Mouse (Mus musculus) kidney, embryonic 15.5 days (tissue): ENCODE data around the gene Aldh1a2. TPM values are rescaled to one million over a fixed set of nuclear protein-coding genes. Genes with fewer than 3 reads are reported as not detected.

Experiments
- ATAC-seq: fragments of 200-750 bp; cut with Nextera tagmentation; replicated peaks from 2 replicates; pipeline ENCODE4 v1.8.0; 2017; ENCODE audit warnings: moderate TSS enrichment; ENCODE audit not compliant: low FRiP score
- H3K27ac ChIP-seq: fragments of 300-500 bp; sonication (generic); 2 replicates; pipeline ENCODE4 v1.5.1; 2015; ENCODE audit warnings: mild to moderate bottlenecking, inconsistent platforms
- H3K27me3 ChIP-seq: fragments of 300-500 bp; sonication (generic); 2 replicates; pipeline ENCODE4 v1.6.1; 2015; ENCODE audit warnings: inconsistent platforms
- H3K36me3 ChIP-seq: fragments of 300-500 bp; sonication (generic); 2 replicates; pipeline ENCODE4 v1.6.1; 2015; ENCODE audit warnings: inconsistent platforms
- H3K4me1 ChIP-seq: fragments of 300-500 bp; sonication (generic); 2 replicates; pipeline ENCODE4 v1.6.1; 2015; ENCODE audit warnings: inconsistent platforms
- H3K4me2 ChIP-seq: fragments of 300-500 bp; sonication (generic); 2 replicates; pipeline ENCODE4 v1.6.1; 2015; ENCODE audit warnings: moderate library complexity, mild to moderate bottlenecking, inconsistent platforms
- H3K4me3 ChIP-seq: fragments of 300-500 bp; sonication (generic); replicated peaks from 2 replicates; pipeline ENCODE4 v1.5.1; 2015; ENCODE audit warnings: mild to moderate bottlenecking, inconsistent platforms
- H3K9ac ChIP-seq: fragments of 300-500 bp; sonication (generic); 2 replicates; pipeline ENCODE4 v1.6.1; 2015; ENCODE audit warnings: mild to moderate bottlenecking, inconsistent platforms
- H3K9me3 ChIP-seq: fragments of 300-500 bp; sonication (generic); replicated peaks from 2 replicates; pipeline ENCODE4 v1.6.1; 2016; ENCODE audit warnings: inconsistent platforms
- WGBS: fragments of 180-500 bp; shearing (Covaris S2); methylation state at CpG from one replicate; pipeline ENCODE4 v1.1.7; 2015; ENCODE audit warnings: mixed read lengths; 5-methylcytosine and 5-hydroxymethylcytosine counted together
- polyA plus RNA-seq: library from polyadenylated mRNA; unstranded; fragments of >200 nt; fragmentation: Nextera tagmentation; extraction: Ambion mirVana; gene quantifications from 2 replicates; pipeline ENCODE4 v1.2.1, GENCODE M21; 2015

Aldh1a2 gene
- polyA plus RNA-seq, 1 experiment from 2014 or later, result 326 TPM

- Histone ChIP-seq H3K36me3 (no peaks in the 10 kb centered on the region), H3K9ac (no peak overlapping the region)
Observed at GRCm38 (mm10) chr9:71340116-71340515, 124.5 kb downstream of the Aldh1a2 start.

More at GRCm38 (mm10) chr9:71340116-71340515, 124.5 kb downstream of the Aldh1a2 start:
- no peaks in the 10 kb centered on the region for H3K27me3 ChIP-seq
- WGBS, result 40% methylated on average over 5 of the region's 5 CpGs
- H3K4me1 ChIP-seq, result peaks cover 13% of the 10 kb centered on the region; the same call in 1 of the 2 replicates
- no peak overlapping the region for H3K4me2 ChIP-seq
- no peak overlapping the region for H3K27ac ChIP-seq
- H3K4me3 ChIP-seq, result no peak overlapping the region
- no peaks in the 10 kb centered on the region for H3K9me3 ChIP-seq
- no peak for ATAC-seq

Other genes starting within 250 kb of the Aldh1a2 start
- gene Aqp9, start 47.1 kb upstream of the Aldh1a2 start, polyA plus RNA-seq, result 0.22 and 0.26 TPM in 2 replicates